Mouse (Mus musculus) gastrocnemius, postnatal 10 days (tissue): ENCODE data around the gene Bsn. TPM values are rescaled to one million over a fixed set of nuclear protein-coding genes. Genes with fewer than 3 reads are reported as not detected.

Experiments
- DNase-seq: peaks from one replicate; pipeline ENCODE4 v3.0.0; 2021; ENCODE audit warnings: mixed read lengths
- long read RNA-seq, 2 experiments: library from polyadenylated mRNA; stranded (forward); transcript quantifications; one replicate each; pipeline ENCODE4 v2.0.0; 2021
- total RNA-seq, 2 experiments: library from RNA; stranded (reverse); gene quantifications; 2 replicates each; pipeline ENCODE4 v1.2.3; 2021

Gene Bsn
- total RNA-seq = under 1 TPM; 0.47 to 0.54 TPM
- long read RNA-seq, experiment 1, partial matches to known transcripts = 0 of 1 reads
- long read RNA-seq, experiment 1, other reads (novel, unspliced or antisense) = 1 of 1 reads
- long read RNA-seq, experiment 2, partial matches to known transcripts = 0 of 1 reads
- long read RNA-seq, experiment 2, other reads (novel, unspliced or antisense) = 1 of 1 reads

DNA sequence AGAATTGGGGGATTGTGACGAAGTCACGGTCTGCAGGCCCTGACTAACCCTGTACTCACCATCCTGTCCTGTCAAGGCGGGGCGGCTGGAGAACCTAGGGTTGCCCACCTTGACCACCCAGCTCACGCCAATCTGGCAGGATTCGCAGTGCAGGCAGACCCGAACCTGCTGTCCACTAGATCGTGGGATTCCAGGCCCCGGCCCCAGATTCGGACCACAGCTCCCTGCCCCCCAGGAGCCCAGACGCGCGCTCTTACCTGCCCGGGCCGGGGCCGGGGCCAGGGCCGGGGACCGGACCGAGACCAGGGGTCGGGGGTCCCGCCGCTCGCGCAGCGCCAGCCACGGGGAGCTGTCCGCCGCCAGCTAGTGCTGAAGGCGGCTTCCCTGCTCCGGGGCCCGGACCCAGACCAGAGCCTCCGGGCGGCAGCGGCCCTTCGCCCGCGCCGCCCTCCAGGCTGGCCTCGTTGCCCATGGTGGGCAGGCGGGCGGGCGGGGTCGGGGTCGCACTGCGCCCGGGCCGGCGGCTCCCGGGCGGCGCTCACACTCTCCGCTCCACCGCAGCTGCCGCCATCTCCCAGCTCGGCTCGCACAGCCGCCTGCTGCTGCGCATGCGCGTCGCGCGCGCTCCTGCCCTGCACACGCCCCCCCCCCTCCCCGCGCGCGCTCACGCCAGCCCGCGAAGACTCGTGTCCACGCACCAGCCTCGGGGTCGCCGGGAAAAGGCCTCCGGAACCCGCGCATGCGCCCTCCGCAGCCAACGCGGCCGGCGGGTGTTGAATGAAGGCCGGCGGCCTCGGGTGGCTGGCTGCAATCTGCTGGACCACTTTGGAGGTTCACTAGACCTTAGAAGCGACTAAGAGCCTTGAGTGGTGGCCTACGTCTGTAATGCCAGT is at the start of gene Bsn:
TSS of gene Bsn (minus strand) at position 598 of the 893 bp plus-strand sequence.
- peak; percentile 70 for DNase-seq

DNA sequence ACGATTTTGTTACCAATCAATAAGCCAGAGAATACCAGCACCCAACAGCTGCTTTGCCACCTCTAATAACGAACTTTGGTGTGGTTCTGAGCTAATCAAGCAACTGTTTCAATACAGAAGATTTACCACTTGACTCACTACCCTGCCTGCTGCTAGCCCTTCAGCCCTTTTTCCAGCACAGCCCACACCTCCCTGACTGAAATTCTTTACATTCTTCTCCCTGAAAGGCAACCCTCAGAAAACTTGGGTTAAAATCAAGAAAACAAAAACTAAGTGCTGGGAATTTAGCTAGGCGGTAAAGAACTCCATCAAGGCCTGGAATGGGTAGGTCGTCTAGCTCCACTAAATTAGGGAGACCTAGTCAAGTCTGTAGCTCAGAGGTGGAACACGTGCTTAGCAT is 49.8 kb upstream of the Bsn start:
- DNase-seq = no peak

DNA sequence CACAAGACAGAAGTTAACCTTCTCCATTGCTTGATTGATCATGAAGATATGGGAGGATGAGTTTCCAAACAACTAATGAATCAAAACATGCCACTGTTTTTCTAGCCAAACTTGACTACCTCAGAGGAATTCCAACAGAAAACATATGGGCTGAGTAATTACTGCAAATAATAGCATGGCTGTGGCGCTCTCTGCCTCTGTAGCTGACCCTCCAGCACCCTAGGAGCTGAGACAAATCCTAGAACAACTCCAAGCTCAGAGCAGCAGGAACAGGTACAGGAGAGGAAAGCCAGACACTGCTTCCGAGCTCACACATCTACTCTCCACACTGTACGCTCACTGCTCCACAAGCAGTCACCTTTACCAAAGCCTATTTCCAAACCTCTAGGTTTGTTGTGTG is 48.6 kb upstream of the Bsn start:
- no peak for DNase-seq

DNA sequence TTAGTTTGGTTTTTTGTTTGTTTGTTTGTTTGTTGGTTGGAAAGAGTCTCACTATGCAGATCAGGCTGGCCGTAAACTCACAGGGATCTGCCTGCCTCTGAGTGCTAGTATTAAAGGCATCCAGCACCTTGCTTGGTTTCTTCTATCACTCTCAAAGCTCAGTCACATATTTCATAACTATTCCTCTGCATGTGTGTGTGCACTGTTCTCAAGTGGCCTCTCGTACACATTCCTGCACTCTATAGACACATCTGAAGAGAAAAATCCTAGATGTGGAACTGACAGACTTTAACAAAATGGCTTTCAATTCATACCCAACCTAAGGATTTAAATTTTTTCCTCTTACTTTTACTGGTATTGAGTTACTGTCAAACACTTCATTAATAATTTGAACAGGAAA is 48.2 kb upstream of the Bsn start:
- no peak for DNase-seq

DNA sequence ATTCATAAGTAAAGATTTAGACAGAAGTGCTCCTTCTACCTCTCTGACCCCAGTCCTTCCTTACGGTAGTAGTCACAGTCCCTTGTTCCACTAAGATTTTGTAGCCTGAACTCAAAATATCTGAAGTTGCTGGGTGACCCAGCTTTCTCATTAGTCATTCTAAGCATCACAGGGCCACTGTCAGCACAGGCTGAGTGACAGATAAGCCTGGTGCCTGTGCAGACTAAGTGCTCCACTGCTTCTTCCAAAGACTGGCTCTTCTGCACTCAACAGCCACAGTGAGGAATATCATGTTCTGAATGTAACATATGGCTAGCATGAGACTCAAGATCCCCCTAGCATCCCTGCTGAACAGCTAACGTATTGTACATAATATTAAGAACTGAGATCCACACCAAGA is 44.5 kb upstream of the Bsn start:
- no peak for DNase-seq

DNA sequence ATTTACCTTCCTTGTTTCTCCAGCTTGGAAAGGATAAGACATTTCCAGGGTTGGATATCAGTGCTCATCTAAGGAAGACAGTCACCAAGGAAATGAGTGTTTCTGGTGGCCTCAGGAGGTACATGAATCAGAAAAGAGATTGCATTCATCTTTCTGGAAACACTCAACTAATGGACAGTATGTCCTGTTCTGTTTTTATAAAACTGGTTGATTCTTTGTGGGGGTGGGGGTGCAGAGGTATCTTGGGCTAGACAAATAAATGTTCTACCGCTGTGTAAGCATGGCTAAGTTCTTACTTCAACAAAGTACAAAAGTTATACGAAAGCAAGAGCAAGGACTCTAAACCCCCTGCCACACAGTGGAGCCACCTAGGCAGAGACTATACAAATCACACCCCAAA is 42.7 kb upstream of the Bsn start:
- DNase-seq = no peak

DNA sequence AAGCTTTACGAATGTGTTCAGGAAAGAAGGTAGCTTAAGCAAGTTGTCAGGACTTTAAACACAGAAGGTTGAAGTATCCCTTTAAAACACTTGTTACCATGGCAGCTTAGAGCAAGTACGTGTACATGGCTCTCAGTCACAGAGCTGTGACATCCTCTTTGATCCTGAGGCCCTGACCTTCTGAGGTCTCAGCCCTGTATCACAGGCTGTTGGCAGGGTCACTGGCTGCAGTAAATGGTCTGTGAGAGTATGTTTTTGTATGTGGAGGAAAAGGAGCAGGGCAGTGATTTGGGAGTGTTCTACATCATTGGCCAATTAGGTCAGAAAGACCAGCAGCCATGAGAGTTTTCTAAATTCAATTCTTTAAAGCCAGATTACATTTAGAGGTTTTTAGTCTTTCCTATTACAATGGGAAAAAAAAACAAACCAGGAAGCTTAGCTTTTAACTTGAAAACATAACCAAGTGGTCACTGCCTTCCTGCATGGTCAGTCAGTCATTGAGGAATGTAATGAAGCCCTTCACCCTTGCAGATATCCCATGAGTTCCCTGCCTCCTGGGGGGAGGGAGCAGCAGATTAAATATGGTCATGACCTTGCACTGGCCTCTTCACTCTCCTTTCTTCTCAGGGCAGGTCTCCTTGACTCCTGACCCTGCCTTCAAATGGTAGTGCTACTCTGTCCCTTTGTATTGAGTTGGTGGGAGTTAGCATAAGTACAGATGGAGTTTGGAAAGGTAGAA is 37.9 kb upstream of the Bsn start:
- no peak for DNase-seq

DNA sequence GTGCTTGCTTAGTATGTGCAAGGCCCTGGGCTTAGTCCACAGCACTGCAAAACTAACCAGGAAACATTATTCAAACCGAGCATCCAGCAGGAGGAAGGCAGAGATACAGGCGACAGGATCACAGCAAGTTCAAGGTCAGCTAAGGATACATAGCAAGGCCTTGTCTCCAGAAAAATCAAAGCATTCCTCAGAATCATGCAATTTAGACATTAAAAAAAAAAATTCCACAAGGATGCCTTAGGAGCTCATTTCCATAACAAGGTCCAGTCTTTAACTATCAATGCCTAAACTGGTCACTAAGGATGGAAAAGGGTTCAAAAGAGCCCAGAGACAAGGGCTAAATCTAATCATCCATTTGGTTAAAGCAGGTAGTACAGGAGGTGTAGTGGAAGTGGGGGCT is 35.0 kb upstream of the Bsn start:
- no peak for DNase-seq

DNA sequence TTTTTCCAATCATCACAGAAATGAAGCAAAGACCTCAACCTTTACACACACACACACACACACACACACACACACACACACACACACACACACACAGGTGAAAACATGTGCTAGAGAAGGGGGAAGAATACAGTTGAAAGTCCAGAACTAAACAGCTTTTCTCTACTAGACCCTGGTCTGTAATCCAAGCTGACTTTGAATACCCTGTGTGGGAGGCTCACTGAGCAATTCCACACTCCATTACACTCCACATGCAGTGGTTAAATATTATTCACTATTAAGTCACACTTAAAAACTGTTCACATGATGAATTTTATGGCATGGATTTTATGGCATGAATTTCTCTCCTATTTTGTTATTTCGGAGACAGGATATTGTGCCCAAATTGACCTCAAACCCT is 33.4 kb upstream of the Bsn start:
- no peak for DNase-seq

DNA sequence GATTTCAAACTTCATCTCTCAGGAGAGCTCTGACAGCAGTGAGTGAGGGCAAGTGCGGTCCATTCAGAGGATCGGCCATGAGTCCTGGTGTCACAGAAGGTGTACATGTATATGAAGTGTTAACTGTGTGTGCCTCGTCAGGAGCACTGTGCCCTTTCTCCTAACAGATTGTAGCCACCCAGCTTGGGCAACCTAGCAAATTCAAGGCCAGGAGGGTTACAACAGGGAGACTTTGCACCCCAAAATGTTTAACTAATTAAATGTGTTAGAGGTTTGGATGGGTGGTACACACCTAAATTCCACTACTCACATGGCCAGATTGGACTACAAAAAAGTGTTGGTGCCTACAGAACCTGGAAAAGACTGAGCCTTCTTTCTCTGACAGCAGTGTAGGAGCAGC is 31.4 kb upstream of the Bsn start:
- no peak for DNase-seq

DNA sequence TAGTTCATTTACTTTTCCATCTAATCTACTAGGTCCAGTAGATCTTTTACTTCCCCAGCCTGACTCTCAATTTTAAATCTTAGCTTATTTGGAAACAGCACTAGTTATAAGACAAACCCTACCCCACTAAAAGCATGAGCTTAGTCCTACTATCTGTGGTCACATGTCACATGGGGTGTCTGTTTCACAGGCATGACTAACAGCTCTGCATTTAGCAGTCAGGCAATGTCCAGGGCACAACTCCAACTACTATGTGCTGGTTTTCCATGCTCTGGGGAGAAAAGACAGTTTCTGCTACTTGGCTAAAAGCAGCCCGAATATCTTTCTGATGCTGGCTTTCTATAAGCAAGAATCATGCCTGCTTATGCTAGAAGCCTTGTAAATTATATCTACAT is 30.2 kb upstream of the Bsn start:
- DNase-seq = no peak

DNA sequence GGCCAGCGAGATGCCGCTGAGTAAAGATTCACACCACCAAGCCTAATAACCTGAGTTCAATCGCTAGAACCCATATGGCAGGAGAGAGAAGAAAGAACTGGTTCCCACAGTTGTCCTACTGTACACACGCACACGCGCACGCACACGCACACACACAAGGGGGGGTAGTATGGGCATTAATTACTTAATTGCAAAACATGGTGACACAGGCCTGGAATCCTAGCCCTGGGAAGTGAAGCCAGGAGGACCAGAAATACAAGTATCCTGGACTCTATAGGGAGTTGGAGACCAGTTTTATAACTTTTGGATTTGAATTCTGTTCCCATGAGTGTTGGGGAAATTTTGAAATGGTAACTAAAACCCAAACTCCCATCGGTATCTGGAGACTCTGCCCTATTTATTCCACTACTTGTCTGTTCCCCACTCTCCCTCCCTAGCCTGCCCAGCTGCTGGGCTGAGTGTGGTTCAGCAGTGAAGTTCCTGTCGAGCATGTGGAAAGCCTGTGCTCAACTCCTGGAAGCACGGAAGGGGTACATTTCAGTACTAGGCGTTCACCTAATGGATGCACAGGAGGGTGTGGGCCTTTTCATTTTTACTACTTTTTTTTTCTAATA is 29.7 kb upstream of the Bsn start:
- DNase-seq = no peak

DNA sequence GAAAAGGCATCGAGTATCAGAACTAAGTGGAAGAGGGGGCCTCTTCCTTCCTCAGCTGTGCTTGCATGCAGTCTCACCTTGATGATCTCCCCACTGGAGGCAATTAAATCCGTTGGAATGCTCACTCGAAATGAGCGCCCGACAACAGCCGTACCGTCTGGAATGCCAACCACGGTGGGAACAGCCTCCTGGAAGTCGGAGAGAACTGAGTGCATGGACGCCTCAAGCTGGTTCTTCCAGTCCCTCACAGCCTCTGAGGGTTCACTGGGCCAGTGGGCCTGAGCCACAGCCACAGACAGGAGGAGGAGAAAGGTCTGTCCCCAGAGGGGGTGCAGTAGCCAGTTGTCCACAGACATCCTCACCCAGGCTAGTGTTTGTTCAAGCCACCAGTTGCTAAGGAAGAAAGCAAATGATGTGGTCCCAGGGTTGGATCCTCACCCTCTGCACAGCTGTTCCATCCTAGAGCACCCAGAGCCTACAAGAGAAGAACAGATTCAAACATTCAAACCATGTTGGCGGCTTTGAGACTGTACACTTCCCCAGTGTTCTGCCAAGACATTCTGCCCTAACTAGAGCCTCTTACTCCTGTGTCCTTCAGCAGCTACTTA is 27.9 kb upstream of the Bsn start:
- DNase-seq = no peak

DNA sequence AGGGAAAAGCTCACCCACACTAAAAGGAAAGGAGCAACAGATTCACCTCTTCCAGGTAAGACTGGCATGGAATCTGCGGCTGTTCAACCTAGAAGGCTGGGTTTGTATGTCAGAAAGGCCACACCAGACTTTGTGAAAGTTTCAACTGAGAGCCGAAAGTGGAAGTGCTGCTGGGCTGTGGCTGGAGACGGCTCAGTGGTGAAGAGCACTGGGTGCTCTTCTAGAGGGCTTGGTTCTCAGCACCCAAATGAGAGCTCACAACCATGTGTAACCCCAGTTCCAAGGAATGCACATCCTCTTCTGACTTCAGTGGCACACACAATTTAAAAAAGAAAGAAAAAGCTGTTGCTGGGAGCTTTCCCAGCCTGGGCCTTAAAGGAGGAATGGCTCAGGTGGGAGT is 27.2 kb upstream of the Bsn start:
- DNase-seq = no peak

DNA sequence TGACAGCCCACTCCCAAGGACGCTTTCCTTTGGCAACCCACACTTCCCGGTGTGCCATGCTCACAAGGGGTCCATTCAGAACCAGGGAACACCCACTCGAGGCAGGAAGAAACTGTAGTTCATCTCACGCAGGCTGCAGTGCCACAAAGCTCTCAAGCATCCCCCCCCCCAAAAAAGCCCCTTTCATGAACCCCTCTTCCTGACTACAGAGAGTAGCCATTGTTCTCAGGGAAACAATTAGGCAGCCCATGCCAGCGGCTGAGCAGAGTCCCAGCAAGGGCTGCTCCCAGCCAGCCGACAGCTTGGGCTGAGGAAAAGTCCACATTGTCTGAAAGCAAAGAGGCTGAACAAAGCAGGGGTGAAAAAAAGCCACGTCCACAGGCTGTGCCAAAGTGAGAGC is 22.9 kb upstream of the Bsn start:
- no peak for DNase-seq

DNA sequence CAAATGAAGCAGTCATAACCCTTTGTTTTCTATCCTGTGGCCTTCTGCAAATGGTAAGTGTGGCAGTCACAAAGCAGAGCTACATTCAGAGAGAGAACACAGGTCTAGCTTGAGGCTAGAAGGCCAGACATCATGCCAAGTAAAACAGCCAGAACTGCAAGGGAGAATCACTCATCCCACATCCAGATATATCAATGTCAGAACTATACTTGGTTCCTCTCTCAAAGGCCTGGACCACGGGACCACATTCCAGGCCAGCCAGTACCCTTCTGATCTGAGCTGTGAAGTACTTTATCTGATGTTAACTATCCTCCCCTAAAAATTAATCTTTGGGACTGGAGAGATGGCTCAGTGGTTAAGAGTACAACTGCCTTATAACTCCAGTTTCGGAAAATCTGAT is 22.2 kb upstream of the Bsn start:
- no peak for DNase-seq

DNA sequence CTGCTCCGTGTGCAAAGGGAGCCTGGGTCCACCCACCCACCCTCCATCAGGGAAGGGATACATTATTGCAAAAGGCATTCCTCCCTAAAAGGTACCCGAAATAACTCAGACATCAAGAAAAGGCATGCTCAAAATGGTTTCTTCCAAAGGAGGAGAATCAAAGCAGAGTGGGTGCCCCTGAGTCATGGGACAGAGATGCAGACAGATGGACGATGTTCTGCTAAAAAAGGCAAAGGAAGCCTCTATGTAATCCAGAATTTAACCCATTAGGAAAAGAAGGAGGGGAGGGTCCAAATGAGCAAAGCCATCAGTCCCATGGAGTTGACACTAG is 15.4 kb upstream of the Bsn start:
- DNase-seq = no peak

DNA sequence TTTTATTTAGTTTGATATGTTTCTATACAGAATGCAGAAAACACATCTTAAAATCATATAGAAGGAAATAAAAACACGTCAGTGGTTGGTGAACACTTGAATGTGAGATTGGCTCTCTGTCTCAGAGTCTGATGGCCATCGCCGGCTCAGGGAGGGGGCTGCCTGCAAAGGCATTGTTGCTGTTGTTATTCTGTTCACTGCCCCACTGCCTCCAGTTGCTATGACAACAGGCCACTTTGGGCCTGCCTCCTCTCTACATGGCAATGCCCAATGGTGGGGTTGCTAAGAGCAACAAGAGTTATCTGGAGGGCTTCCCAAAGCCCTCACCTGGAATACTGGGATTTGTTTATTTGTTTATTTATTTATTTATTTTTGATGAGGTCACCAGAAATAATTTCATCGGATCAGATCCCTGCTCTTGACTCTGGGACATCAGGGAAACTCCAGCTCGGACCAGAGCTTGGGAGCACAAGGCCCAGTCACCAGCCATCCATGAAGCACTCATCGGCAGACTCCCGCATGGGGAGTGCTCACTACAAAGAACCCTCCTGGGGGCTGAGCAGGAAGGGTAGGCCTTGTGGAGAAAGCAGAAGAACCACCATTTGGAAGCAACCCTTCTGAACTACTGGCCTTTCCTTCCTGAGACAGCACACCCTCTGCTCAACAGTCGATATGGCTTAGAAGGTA is 14.8 kb upstream of the Bsn start:
- DNase-seq = no peak

DNA sequence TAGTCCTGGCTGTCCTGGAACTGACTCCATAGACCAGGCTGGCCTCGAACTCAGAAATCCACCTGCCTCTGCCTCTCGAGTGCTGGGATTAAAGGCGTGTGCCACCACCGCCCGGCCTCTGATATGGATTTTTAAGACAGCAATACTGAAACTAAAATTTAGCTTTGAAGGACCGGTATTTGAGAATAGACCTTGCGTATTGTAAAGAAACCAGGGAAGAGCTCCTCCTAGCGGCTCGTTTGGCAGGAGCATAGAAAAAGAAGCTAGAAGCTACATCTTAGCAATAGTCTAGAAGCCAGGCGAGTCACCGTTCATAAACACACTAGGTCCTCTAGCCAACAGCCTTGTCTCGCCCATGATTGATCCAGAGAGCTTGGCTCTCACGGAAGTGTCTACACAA is 12.8 kb upstream of the Bsn start:
- peak; percentile 69 for DNase-seq

DNA sequence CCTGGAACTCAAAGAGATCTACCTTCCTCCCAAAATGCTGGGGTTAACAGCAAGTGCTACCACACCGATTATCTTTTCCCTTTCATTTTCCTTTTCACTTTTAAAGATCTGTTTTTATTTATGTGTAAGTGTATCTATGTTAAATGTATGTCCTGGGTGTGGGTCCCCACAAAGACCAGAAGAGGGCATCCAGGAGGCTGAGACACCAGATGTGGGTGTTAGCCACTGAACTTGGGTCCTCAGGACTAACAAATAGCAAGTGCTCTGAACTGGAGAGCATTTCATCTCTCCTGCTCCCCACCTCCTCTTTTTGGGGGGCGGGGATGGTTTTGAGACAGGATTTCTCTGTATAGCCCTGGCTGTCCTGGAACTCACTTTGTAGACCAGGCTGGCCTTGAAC is 12.0 kb upstream of the Bsn start:
- no peak for DNase-seq

DNA sequence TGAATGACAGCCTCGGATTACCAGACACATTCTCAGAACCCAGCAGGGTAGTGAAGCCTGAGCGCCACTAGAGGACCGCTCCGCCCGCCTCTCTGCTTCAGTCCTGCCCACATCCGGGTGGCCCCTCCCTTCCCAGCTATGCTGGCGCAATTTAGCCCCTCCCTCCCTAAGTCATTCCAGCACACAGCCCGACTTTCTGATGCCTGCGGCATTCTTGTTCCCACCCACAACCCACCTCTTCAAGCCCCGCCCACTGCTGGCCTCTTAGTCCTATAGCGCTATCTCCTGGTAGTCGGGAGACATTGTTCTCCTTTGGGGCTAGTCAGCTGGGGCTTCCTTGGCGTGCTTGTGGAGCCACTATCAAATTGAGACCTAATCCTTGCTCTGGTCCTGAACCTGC is 11.0 kb upstream of the Bsn start:
- DNase-seq = peak; percentile 88

DNA sequence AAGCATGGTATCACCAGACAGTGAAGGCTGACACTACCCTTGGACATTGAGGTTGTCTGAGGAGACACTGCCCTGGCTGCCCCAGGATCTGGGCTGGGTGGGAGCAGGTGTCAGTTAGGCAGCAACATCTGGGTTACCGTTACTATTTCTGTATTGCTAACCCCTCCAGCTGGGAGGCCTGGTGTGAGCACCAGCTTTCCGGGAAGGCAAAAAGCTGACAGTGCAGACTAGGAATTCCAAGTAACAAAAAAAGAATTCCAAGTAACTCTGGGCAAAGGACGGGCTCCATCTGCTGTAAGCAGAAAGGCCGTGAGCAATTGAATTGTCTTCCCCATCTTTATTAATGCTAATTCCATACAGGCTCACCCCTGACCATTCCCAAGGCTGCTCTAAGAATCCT is 8.4 kb upstream of the Bsn start:
- DNase-seq = no peak
